Mouse (Mus musculus) embryonic fibroblast, embryonic 13.5 days (primary cell): ENCODE data around the gene Krt18. TPM values are rescaled to one million over a fixed set of nuclear protein-coding genes. Genes with fewer than 3 reads are reported as not detected.

Experiments used
- H3K27ac ChIP-seq: 2 replicates; pipeline ENCODE4 v1.5.1; 2012; ENCODE audit warnings: low read length, control low read depth, inconsistent platforms; ENCODE audit not compliant: insufficient read depth
- H3K4me1 ChIP-seq: 2 replicates; pipeline ENCODE4 v1.6.1; 2011; ENCODE audit warnings: low read length; ENCODE audit not compliant: control insufficient read depth, insufficient read depth
- H3K4me3 ChIP-seq: 2 replicates; pipeline ENCODE4 v1.5.1; 2011; ENCODE audit warnings: mild to moderate bottlenecking, control low read depth, low read length; ENCODE audit not compliant: insufficient read depth
- CTCF ChIP-seq: IDR thresholded peaks from 2 replicates; pipeline ENCODE4 v1.5.1; 2011; ENCODE audit warnings: mild to moderate bottlenecking, control low read depth, low read length, moderate library complexity, borderline replicate concordance; ENCODE audit not compliant: insufficient read depth
- POLR2A ChIP-seq: IDR thresholded peaks from 2 replicates; pipeline ENCODE4 v1.6.1; 2011; ENCODE audit warnings: low read depth, mild to moderate bottlenecking, control low read depth, low read length, moderate library complexity
- polyA plus RNA-seq: library from polyadenylated mRNA; stranded (reverse); fragments of >200 nt; gene quantifications from 2 replicates; pipeline ENCODE4 v1.2.4, GENCODE M21; 2011; ENCODE audit warnings: low read depth; ENCODE audit not compliant: missing spikeins, insufficient read length

Gene Krt18
- polyA plus RNA-seq, 1 experiment = 1.6 TPM

DNA sequence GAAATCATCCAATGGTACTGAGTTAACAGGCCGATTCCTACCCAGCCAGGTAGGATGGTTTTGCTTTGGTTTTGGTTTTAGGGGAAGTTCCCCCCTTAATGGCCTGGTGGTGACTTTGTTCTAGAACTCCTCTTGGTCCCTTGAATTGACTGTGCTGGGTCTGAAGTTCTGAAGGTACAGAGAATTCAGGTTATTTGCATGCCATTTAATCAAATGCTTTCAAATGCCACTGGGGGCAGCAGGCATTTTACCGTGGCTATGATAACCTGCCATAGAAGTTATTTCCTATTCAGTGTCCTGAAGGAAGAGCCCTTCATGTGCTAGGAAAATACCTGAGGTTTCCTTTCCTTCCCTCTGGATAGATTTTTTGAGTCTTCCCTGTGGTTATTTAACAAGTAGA is 52.4 kb downstream of the Krt18 start:
- TF ChIP-seq CTCF (no peak), POLR2A (no peak)
- no peak overlapping the region for H3K4me3 ChIP-seq
- H3K4me1 ChIP-seq = peaks cover 6% of the 10 kb centered on the region; the same call in 1 of the 2 replicates
- H3K27ac ChIP-seq = no peak overlapping the region

Other genes with a start within 250 kb of the Krt18 start
- gene Krt72, start 241.7 kb upstream of the Krt18 start, polyA plus RNA-seq = not detected in 2 replicates
- gene Krt73, start 225.8 kb upstream of the Krt18 start, polyA plus RNA-seq = not detected in 2 replicates
- not detected in 2 replicates for gene Krt2, start 210.0 kb upstream of the Krt18 start, polyA plus RNA-seq
- gene Krt1, start 177.4 kb upstream of the Krt18 start, polyA plus RNA-seq = not detected in 2 replicates
- gene Krt77, start 158.5 kb upstream of the Krt18 start, polyA plus RNA-seq = not detected in 2 replicates
- not detected in 2 replicates for gene Krt76, start 135.3 kb upstream of the Krt18 start, polyA plus RNA-seq
- gene Krt4, start 103.4 kb upstream of the Krt18 start, polyA plus RNA-seq = not detected in 2 replicates
- gene Krt79, start 87.9 kb upstream of the Krt18 start, polyA plus RNA-seq = not detected in 2 replicates
- not detected in 2 replicates for gene Krt78, start 73.9 kb upstream of the Krt18 start, polyA plus RNA-seq
- 0.25 TPM in 1 of 2 replicates, not detected in the other for gene Krt8, start 23.7 kb upstream of the Krt18 start, polyA plus RNA-seq
- 309 and 317 TPM in 2 replicates for gene Eif4b, start 45.6 kb downstream of the Krt18 start, polyA plus RNA-seq
- gene Tns2, start 72.2 kb downstream of the Krt18 start, polyA plus RNA-seq = 61.8 and 71.1 TPM in 2 replicates
- gene Spryd3, start 108.1 kb downstream of the Krt18 start, polyA plus RNA-seq = 35.5 and 36.0 TPM in 2 replicates
- 43.0 and 55.0 TPM in 2 replicates for gene Igfbp6, start 116.2 kb downstream of the Krt18 start, polyA plus RNA-seq
- gene Soat2, start 122.3 kb downstream of the Krt18 start, polyA plus RNA-seq = 1.3 and 2.6 TPM in 2 replicates
- gene Zfp740, start 175.1 kb downstream of the Krt18 start, polyA plus RNA-seq = 40.9 and 49.5 TPM in 2 replicates
- 36.5 and 42.7 TPM in 2 replicates for gene Csad, start 176.5 kb downstream of the Krt18 start, polyA plus RNA-seq
- gene Itgb7, start 203.8 kb downstream of the Krt18 start, polyA plus RNA-seq = 0.51 TPM in 1 of 2 replicates, not detected in the other
- gene Rarg, start 229.3 kb downstream of the Krt18 start, polyA plus RNA-seq = 70.6 and 91.2 TPM in 2 replicates
- 0.30 TPM in 1 of 2 replicates, not detected in the other for gene Gm9918, start 242.4 kb downstream of the Krt18 start, polyA plus RNA-seq